8 mouse cellular contexts compared by ENCODE assay signal in the genomic region with DNA sequence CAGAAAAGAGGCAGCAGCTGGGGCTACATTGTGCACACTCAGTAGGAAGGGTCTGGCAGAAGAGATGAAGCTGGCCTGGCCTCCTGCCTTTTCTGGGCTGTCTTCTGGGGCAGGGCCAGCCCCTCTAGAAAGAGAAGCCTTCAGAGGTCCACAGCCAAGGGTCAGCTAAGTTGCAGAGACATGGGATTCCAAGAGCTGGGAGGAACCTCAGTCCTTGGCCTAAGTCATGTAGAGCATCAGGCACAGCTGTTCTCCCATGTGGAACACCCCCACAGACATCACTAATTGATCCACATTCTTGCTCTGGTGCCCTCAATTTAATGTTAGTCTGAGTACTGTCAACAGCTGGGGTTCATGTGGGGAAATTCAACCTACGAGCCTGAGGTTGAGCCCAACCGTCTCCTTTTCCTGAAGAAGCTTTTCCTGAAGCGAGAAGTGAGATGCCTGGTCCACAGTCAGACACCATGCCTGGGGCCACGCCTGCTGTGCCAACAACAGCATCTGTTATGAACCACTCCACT. TPM values are rescaled to one million over a fixed set of nuclear protein-coding genes. Genes with fewer than 3 reads are reported as not detected.
DNase-seq lines count a peak whose midpoint lies in the region; ATAC-seq lines count a peak whose summit lies in the region.

No protein-coding gene starts in this region.

- H3K36me3 ChIP-seq in forebrain, embryonic 10.5 days (replicated peaks): no peaks in the 10 kb centered on the region
- no peaks in the 10 kb centered on the region for H3K36me3 ChIP-seq in forebrain, embryonic 13.5 days (ENCODE audit: poor library complexity, severe bottlenecking)
- H3K36me3 ChIP-seq in limb, embryonic 15.5 days: no peaks in the 10 kb centered on the region

- no peak overlapping the region for H3K4me2 ChIP-seq in forebrain, embryonic 13.5 days
- H3K4me2 ChIP-seq in limb, embryonic 15.5 days: no peak overlapping the region

- H3K4me1 ChIP-seq in forebrain, embryonic 10.5 days: peaks cover 35% of the 10 kb centered on the region
- H3K4me1 ChIP-seq in forebrain, embryonic 13.5 days: peaks cover 23% of the 10 kb centered on the region
- peaks cover 36% of the 10 kb centered on the region for H3K4me1 ChIP-seq in limb, embryonic 15.5 days

- no peaks in the 10 kb centered on the region for H3K27me3 ChIP-seq in forebrain, embryonic 10.5 days (ENCODE audit: poor library complexity, severe bottlenecking)
- H3K27me3 ChIP-seq in forebrain, embryonic 13.5 days: no peaks in the 10 kb centered on the region
- no peaks in the 10 kb centered on the region for H3K27me3 ChIP-seq in limb, embryonic 15.5 days

- H3K9ac ChIP-seq in forebrain, embryonic 13.5 days: no peak overlapping the region
- H3K9ac ChIP-seq in limb, embryonic 15.5 days: no peak overlapping the region

- no peak overlapping the region for H3K4me3 ChIP-seq in forebrain, embryonic 10.5 days
- H3K4me3 ChIP-seq in forebrain, embryonic 13.5 days: no peak overlapping the region
- no peak overlapping the region for H3K4me3 ChIP-seq in limb, embryonic 15.5 days

- peak overlapping the region; percentile 36; the same call in 1 of the 2 replicates for H3K27ac ChIP-seq in forebrain, embryonic 10.5 days
- H3K27ac ChIP-seq in forebrain, embryonic 13.5 days: no peak overlapping the region
- peak overlapping the region; percentile 51; the same call in 1 of the 2 replicates for H3K27ac ChIP-seq in limb, embryonic 15.5 days

- intact Hi-C loops in heart, postnatal 10 days (cut with DNase I): loop anchor here (2.0 kb wide), 1 partner anchor 18 kb away; no protein-coding TSS in a partner anchor

- ATAC-seq in forebrain, embryonic 13.5 days: no peak
- ATAC-seq in limb, embryonic 15.5 days (ENCODE audit: insufficient number of reproducible peaks, low FRiP score, low TSS enrichment, low read depth): peak; percentile 43; the same call in 1 of the 2 replicates
- ATAC-seq in erythroid progenitor cell, adult 5-6 weeks (replicated peaks; ENCODE audit: low FRiP score, poor library complexity, severe bottlenecking): no peak

- WGBS in forebrain, embryonic 10.5 days: 88% methylated on average over 4 of the region's 4 CpGs
- WGBS in forebrain, embryonic 13.5 days: 75% methylated on average over 4 of the region's 4 CpGs
- 61% methylated on average over 4 of the region's 4 CpGs for WGBS in limb, embryonic 15.5 days

- H3K9me3 ChIP-seq in forebrain, embryonic 10.5 days: no peaks in the 10 kb centered on the region
- H3K9me3 ChIP-seq in forebrain, embryonic 13.5 days (replicated peaks): no peaks in the 10 kb centered on the region
- no peaks in the 10 kb centered on the region for H3K9me3 ChIP-seq in limb, embryonic 15.5 days

- DNase-seq in forebrain, embryonic 10.5 days (ENCODE audit: extremely low spot score, low spot score): no peak
- DNase-seq in Muller cell, postnatal 12 days (ENCODE audit: inconsistent ontology term): peak; percentile 58
- peak; percentile 77 to 82 for DNase-seq in heart, postnatal 10 days
- DNase-seq in adrenal gland, adult 18-20 months (ENCODE audit: low spot score in 2 of 2): no peak
- no peak for DNase-seq in spleen, postnatal 10 days (ENCODE audit: low spot score in 2 of 2)

RNA-seq across cellular contexts. Expression of a gene that starts 20.0 kb away (rescaled TPM):
- polyA plus RNA-seq in forebrain, embryonic 10.5 days (2016; fragmentation: Nextera tagmentation; extraction: Ambion mirVana): 2.8 and 3.3 TPM in 2 replicates
- 2.0 TPM in 2 replicates for polyA plus RNA-seq in forebrain, embryonic 13.5 days (2015; fragmentation: Nextera tagmentation; extraction: Ambion mirVana)
- total RNA-seq in heart, postnatal 10 days (2021): 10 to 100 TPM; 21.2 to 27.4 TPM
- 9.3 and 10.5 TPM in 2 replicates for polyA plus RNA-seq in limb, embryonic 15.5 days (2015; fragmentation: Nextera tagmentation; extraction: Ambion mirVana)
- 26.4 and 27.4 TPM in 2 replicates for total RNA-seq in erythroid progenitor cell, adult 5-6 weeks (2015; ENCODE audit: low replicate concordance)
- total RNA-seq in erythroid progenitor cell, adult 5-6 weeks (2017; ENCODE audit: low replicate concordance): 5.4 and 12.9 TPM in 2 replicates
- total RNA-seq in adrenal gland, adult 18-20 months (2021): 10 to 100 TPM; 16.4 to 20.7 TPM

Comparison
In these comparisons a context has a peak if more than half of its experiments do, and no peak if none do; other contexts are left out.
1. DNase-seq: peak in Muller cell, postnatal 12 days (single experiment) and heart, postnatal 10 days (2 of 2); none in forebrain, embryonic 10.5 days (single experiment), adrenal gland, adult 18-20 months (0 of 2) and spleen, postnatal 10 days (0 of 2).